Mouse (Mus musculus) midbrain, embryonic 10.5 days (tissue): ENCODE measurements around the gene Cxcl2. TPM values are rescaled to one million over a fixed set of nuclear protein-coding genes. Genes with fewer than 3 reads are reported as not detected.

Experiments
- polyA plus RNA-seq: library from polyadenylated mRNA; unstranded; fragments of >200 nt; fragmentation: Nextera tagmentation; extraction: Ambion mirVana; gene quantifications from 2 replicates; pipeline ENCODE4 v1.2.1, GENCODE M21; 2016

The Cxcl2 gene
- polyA plus RNA-seq, 1 experiment from 2014 or later: not detected

Other genes starting within 250 kb of the Cxcl2 start
- 0.07 TPM in 1 of 2 replicates, not detected in the other for gene Cxcl5, start 144.5 kb upstream of the Cxcl2 start, polyA plus RNA-seq
- gene Ppbp, start 135.4 kb upstream of the Cxcl2 start, polyA plus RNA-seq: 7.3 and 9.7 TPM in 2 replicates
- gene Pf4, start 131.4 kb upstream of the Cxcl2 start, polyA plus RNA-seq: 51.4 and 74.2 TPM in 2 replicates
- gene Cxcl3, start 117.8 kb upstream of the Cxcl2 start, polyA plus RNA-seq: not detected in 2 replicates
- not detected in 2 replicates for gene Cxcl15, start 109.3 kb upstream of the Cxcl2 start, polyA plus RNA-seq
- gene Cxcl1, start 12.6 kb upstream of the Cxcl2 start, polyA plus RNA-seq: not detected in 2 replicates
- gene Mthfd2l, start 27.2 kb downstream of the Cxcl2 start, polyA plus RNA-seq: 68.4 and 73.0 TPM in 2 replicates
- 0.21 and 0.22 TPM in 2 replicates for gene Epgn, start 123.6 kb downstream of the Cxcl2 start, polyA plus RNA-seq
- not detected in 2 replicates for gene Ereg, start 170.8 kb downstream of the Cxcl2 start, polyA plus RNA-seq
- gene Areg, start 235.7 kb downstream of the Cxcl2 start, polyA plus RNA-seq: 0.11 TPM in 1 of 2 replicates, not detected in the other